Comparison of ENCODE assay signal across 13 mouse cellular contexts in the genomic region with DNA sequence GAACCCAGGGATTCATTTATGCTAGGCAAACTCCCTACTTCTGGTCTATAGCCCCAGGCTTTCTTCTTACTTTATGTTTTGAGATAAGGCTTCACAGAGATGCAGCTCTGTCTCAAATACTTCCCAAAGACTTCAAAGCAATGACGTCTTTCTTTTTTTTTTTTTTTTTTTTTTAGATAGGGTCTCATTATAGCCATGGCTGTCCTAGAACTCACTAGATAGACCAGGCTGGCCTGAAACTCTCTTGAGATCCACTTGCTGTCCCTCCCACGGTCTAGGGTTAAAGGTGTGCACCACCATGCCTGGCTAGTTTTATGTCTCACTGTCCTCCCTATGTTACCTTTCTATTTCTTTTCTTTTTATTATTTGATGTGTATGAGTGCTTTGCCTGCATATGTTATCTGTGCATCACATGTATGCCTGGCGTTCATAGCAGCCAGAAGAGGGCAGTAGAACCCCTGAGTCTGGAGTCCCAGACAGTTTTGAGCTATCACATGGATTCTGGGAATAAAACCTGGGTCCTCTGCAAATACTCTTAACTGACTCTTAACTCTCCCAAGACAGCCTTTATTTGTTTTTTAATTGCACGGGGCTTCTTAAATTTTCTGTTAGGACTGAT. TPM values are rescaled to one million over a fixed set of nuclear protein-coding genes. Genes with fewer than 3 reads are reported as not detected.
DNase-seq lines count a peak whose midpoint lies in the region; TF ChIP-seq lines count a peak whose summit lies in the region.
"Had no signal": no experiment of that assay in that cellular context is flagged by ENCODE, and none has a peak within 500 bp of the region (broad histone marks: within the 10 kb centered on the region; RNA-seq: fewer than 3 reads in every experiment).

No protein-coding gene starts in this region.

- peak; percentile 43 for DNase-seq in embryo, embryonic 10.5 days (ENCODE audit: low spot score)
- DNase-seq in embryo, embryonic 9.5 days (ENCODE audit: extremely low spot score), result no peak
- no peak for DNase-seq in left cerebral cortex, adult 2 months (ENCODE audit: extremely low spot score in 1 of 2, low spot score in 2 of 2)
- no peak for DNase-seq in left cerebral cortex, adult 8-10 months (ENCODE audit: low spot score in 2 of 2)
- DNase-seq in 416B (ENCODE audit: low read depth), result peak; percentile 59
- DNase-seq in NIH3T3 (ENCODE audit: low read depth), result peak; percentile 30
- no peak for DNase-seq in left cerebral cortex, adult 9 months (ENCODE audit: low spot score in 2 of 2)
- DNase-seq in adrenal gland, postnatal 25 days, result no peak
- DNase-seq: cerebellum, adult 11-12 months; heart, adult 18-20 months had no signal

- intact Hi-C loops in left cerebral cortex, adult 2 months (cut with DNase I), result no loop called here

- H3K4me3 ChIP-seq in left cerebral cortex, adult 2 months, result no peak overlapping the region
- H3K4me3 ChIP-seq: embryonic facial prominence, embryonic 12.5 days; hindbrain, embryonic 13.5 days; lung, embryonic 15.5 days had no signal

- peak; percentile 32 for TF ChIP-seq CTCF in left cerebral cortex, adult 2 months (IDR thresholded peaks at IDR 0.05)

- H3K27ac ChIP-seq in left cerebral cortex, adult 2 months, result no peak overlapping the region
- H3K27ac ChIP-seq: embryonic facial prominence, embryonic 12.5 days; hindbrain, embryonic 13.5 days; lung, embryonic 15.5 days had no signal

RNA-seq across cellular contexts. Expression of gene Zbtb38, which starts 37.9 kb away (rescaled TPM):
- 10 to 100 TPM; 64.2 to 68.6 TPM for total RNA-seq in left cerebral cortex, adult 2 months (2021)
- 10 to 100 TPM; 57.7 to 67.6 (median 63.7) TPM for total RNA-seq in left cerebral cortex, adult 8-10 months (2022)
- total RNA-seq in adrenal gland, postnatal 25 days (2021), result 56.5 and 65.6 TPM in 2 replicates

Comparison
In these comparisons a context has a peak if more than half of its experiments do, and no peak if none do; other contexts are left out.
1. DNase-seq: peak in embryo, embryonic 10.5 days (single experiment), 416B (single experiment) and NIH3T3 (single experiment); none in embryo, embryonic 9.5 days (single experiment), left cerebral cortex, adult 2 months (0 of 2), left cerebral cortex, adult 8-10 months (0 of 2), left cerebral cortex, adult 9 months (0 of 2) and adrenal gland, postnatal 25 days (single experiment).